Mouse (Mus musculus) lung, postnatal 36 days (tissue): Measurements from ENCODE around the gene Zfyve1.
"Not testable (repeated sequence)": the region's sequence is repeated elsewhere in the genome, so short reads cannot be mapped to it uniquely, and the experiment has no call there.

Experiments
- DNase-seq: peaks from one replicate; pipeline ENCODE4 v3.0.0; 2022; ENCODE audit warnings: mixed read lengths

The Zfyve1 gene

GRCm38 (mm10) chr12:83597025-83597501, at the start of gene Zfyve1:
Gene Zfyve1, minus strand, starts transcription at chr12:83597222.
- DNase-seq = peak; percentile 97

- no peak for DNase-seq
Measured at GRCm38 (mm10) chr12:83643116-83643515, 46.1 kb upstream of the Zfyve1 start.

- DNase-seq = no peak
Measured at GRCm38 (mm10) chr12:83641233-83641632, 44.2 kb upstream of the Zfyve1 start.

GRCm38 (mm10) chr12:83633807-83634206, 36.8 kb upstream of the Zfyve1 start:
- DNase-seq = no peak

- peak; percentile 54 for DNase-seq
Measured at GRCm38 (mm10) chr12:83632680-83633025, 35.6 kb upstream of the Zfyve1 start.

GRCm38 (mm10) chr12:83631743-83632679, 35.0 kb upstream of the Zfyve1 start:
- peak; percentile 98 for DNase-seq

GRCm38 (mm10) chr12:83630936-83631335, 33.9 kb upstream of the Zfyve1 start, which contains the start of gene Rbm25:
Gene Rbm25, plus strand, starts transcription at chr12:83631236.
- DNase-seq = not testable (repeated sequence)

GRCm38 (mm10) chr12:83624321-83624720, 27.3 kb upstream of the Zfyve1 start:
- no peak for DNase-seq

GRCm38 (mm10) chr12:83622031-83622755, 25.2 kb upstream of the Zfyve1 start:
- DNase-seq = no peak

- not testable (repeated sequence) for DNase-seq
Measured at GRCm38 (mm10) chr12:83620694-83621093, 23.7 kb upstream of the Zfyve1 start.

GRCm38 (mm10) chr12:83618981-83619380, 22.0 kb upstream of the Zfyve1 start:
- DNase-seq = no peak

- DNase-seq = peak; percentile 54
Measured at GRCm38 (mm10) chr12:83617261-83617660, 20.2 kb upstream of the Zfyve1 start.

- not testable (repeated sequence) for DNase-seq
Measured at GRCm38 (mm10) chr12:83606411-83606810, 9.4 kb upstream of the Zfyve1 start.

- no peak for DNase-seq
Measured at GRCm38 (mm10) chr12:83602285-83602684, 5.3 kb upstream of the Zfyve1 start.

GRCm38 (mm10) chr12:83597881-83598280, 859 bp upstream of the Zfyve1 start:
- no peak for DNase-seq

GRCm38 (mm10) chr12:83596191-83596954, 649 bp downstream of the Zfyve1 start:
- no peak for DNase-seq

- no peak for DNase-seq
Measured at GRCm38 (mm10) chr12:83594454-83595040, 2.5 kb downstream of the Zfyve1 start.

- DNase-seq = no peak
Measured at GRCm38 (mm10) chr12:83591754-83592501, 5.1 kb downstream of the Zfyve1 start.

GRCm38 (mm10) chr12:83586628-83587027, 10.4 kb downstream of the Zfyve1 start:
- DNase-seq = no peak

GRCm38 (mm10) chr12:83582747-83583146, 14.3 kb downstream of the Zfyve1 start:
- no peak for DNase-seq

- DNase-seq = no peak
Measured at GRCm38 (mm10) chr12:83582106-83582505, 14.9 kb downstream of the Zfyve1 start.

GRCm38 (mm10) chr12:83580283-83580682, 16.7 kb downstream of the Zfyve1 start:
- no peak for DNase-seq
